Mouse (Mus musculus): ENCODE data around the gene Npc2.

Npc2 gene

DNA sequence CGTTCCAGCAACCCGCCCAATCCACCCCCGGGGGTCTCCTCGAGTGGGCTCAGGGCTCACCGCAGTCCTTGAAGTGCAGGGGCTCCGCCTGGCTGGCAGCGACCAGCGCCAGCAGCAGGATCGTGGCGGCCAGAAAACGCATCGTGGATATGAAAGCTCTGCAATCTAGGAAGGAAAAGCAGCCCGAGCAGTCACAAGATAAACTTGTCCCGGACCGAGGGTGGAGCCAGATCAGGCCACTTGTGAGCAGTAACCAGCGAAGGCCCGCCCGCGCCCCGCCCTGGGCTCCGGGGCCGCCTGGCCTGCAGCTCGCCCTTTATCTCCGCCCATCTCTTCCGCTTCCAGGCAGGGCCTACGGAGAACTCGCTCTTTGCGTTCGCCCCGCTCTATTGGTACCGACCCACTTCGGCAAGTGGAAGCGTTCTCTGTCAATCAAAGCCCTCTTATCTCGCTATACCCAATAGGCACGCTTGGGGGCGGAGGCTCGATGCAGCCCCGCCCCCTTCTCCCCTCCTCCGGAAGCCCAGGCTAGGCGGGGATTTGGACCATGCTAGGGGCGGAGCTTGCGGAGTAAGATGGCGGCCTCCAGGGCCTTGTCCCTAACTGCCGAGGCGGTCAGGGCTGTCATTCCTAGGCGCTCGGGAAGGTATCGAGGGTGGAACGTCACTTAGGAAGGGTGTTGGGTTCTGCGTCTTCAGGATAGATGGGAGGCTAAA, at the start of gene Npc2, which contains the start of gene Isca2:
TSS of gene Npc2 (minus strand) at position 427 of the 716 bp plus-strand sequence.
TSS of gene Isca2 (plus strand) at position 526 of the 716 bp plus-strand sequence.
- peak; percentile 99 for DNase-seq

DNA sequence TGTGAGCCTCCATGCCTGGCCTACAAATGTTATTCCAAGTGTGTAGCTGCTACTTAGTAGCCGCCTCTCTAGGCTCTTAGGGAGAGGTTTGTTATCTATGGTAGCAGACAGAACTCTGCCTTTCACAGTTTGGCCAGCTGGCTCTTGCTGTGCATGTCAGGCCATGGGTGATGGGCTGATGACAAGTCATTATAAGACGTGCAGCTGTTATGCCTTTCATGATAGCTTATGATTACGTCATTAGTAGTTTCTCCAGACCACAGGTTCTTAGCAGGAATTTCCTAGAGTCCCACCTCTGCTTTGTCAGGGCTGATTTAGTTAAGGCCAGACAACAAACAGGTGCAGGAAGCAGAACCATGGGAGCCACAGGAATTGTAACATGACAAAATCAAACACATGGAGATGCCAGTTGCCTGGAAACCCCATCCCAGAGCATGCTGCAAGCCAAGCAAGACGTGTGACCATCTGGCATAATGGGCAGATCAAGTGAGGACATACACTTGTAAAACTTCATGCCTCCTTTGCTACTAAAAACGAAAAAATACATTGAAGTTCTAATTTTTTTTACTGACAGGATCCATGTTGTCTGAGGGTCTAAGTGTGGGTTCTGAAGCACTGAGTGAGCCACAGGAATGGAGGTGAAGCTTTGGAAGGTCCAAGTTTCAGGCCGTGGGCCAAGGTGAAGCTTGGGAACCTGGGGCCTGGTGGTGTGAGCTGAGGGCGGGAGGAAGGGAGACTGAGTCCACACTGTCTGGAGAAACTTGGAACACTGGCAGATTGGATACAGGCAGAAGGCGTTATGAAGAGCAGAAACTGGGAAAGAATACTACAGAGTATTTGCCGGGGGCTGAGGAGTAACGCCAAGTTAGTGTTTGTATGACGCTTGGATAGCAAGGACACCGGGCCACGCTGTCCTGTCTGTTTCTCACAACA, 46.5 kb upstream of the Npc2 start:
- DNase-seq, result no peak

DNA sequence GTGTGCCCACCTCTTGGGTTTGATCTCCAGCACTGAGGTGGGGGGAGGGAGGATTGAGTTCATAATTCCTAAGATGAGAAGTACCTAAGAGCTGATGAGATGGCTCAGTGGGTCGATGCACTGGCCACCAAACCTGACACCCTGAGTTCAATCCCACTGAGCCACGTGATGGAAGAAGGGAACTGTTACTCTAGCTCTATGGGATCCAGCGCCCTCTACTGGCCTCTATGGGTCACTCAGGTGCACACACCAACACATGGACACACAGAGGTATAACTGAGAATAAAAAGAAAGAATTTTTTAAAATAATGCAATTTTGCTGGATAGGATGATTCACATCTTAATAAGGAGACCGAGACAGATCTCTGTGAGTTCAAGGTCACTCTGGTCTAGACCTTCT, 45.5 kb upstream of the Npc2 start:
- no peak for DNase-seq

DNA sequence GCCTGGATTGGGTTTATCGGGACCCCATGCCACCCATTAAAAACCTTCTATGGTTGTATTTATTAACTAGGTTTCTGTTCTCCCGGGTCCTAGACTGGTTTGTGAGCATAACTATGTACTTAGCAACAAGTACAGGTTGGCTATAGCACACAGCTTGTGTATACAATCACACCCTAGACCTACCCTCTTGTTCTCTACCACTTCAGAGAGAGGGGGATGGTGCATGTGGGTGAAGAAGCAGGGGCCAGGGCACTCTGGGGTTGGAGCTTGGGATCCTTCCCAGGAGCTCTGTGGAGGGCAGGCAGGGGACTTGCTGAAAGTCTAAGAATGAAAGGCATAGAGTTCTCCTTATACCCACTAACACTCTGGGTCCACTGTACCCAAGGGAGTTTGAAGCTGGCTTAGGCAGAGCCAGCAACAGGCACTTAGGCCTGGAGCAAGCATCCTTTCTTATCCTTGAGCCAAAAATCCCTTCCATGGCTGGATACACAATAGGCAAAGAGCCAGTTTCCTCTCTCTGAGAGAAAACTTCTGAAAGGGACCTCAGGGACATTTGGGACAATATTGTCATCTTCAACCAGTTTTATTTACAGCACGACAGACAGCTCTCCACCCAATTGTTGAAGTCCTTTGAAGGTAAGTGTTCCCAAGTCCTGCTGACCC, 41.8 kb upstream of the Npc2 start:
- DNase-seq, result peak; percentile 72

DNA sequence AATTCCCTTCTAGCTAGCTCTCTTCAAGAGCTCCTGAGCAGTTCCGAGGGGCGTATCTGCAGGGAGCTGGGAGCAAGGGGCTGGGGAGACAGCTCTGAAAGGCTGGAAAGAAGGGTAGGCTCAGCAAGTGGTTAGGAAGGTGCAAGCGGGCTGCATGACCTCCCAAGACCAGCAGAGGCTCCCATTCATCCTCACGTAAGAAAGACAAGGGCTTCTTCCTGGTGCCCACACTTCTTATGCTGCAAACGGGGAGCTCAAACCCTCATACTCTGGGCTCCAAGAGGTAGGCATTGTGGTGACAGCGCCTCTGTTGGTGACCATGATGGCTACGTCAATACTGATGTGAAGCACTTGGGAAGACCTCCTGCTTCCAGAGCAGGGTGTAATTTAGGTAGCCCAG, 40.8 kb upstream of the Npc2 start:
- DNase-seq, result peak; percentile 44

DNA sequence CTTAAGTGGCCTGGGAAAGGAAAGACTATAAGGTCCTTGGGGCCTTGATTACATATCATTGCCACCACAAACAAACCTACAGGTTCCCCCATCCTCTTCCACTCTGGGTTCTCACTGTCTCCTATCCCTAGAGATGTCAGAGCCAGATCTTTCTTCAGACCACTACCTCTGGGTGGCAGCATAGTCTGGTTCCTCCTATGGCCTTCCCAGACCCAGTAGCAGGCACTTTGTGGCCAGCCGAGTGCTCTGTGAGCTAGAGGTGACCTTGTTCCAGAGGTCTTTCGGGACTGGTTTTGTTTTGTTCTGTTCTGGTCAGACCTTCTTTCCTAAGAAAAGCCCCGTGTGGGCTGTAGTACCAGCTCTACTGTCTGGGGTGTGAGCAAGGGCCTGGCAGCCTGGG, 39.1 kb upstream of the Npc2 start:
- peak; percentile 73 for DNase-seq

DNA sequence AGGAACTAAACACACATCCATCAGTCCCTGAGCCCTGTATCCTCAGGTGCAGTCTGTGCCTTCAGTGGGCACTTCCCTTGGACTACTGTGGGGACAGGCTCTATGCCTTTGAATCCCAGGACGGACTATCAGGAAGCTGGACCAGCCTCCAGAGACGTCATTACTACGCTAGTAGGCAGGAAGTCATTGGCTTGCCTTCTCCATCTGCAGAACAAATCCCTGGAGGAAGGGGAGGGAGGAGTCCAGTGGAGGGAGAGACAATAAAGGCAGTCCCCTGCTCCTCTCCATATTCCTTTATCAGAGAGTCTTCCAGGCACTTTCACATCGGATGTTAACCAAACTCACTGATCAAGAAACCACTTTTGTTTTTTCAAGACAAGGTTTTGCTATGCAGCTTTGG, 38.6 kb upstream of the Npc2 start:
- no peak for DNase-seq

DNA sequence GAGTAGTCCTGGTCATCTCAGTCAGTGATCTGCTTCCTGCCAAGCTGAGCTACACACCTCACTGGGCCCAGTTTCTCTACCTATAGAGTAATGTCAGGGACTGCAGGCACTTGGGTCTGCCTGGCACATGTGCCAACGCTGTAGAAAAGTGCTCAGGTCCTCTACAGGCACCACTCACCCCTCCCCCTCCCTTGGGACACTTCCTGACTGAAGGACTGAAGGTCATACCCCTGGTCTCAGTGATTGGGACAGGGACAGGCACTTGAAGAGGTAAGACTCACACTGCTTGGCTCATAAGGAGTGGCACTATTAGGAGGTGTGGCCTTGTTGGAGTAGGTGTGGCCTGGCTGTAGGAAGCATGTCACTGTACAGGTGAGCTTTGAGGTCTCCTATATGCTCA, 37.9 kb upstream of the Npc2 start:
- DNase-seq, result peak; percentile 33

DNA sequence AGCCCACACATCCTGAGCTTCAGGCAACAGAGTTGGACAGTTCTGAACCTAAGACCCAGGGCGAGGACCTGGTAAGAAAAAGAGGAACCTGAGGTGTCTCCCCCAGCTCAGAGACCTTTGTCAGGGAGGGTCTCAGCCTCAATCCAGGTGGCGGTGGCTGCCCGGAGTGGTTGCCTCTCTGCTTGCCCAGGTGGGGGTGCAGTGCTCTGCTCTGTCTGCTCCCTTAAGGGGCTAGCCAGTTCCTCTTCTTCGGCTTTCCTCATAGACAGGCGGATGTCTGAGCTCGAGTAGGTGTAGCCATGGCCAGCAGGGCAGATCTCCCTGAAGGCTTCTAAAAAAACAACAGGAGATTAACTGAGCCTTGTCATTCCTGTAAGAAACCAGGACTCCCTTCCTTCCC, 36.1 kb upstream of the Npc2 start:
- no peak for DNase-seq

DNA sequence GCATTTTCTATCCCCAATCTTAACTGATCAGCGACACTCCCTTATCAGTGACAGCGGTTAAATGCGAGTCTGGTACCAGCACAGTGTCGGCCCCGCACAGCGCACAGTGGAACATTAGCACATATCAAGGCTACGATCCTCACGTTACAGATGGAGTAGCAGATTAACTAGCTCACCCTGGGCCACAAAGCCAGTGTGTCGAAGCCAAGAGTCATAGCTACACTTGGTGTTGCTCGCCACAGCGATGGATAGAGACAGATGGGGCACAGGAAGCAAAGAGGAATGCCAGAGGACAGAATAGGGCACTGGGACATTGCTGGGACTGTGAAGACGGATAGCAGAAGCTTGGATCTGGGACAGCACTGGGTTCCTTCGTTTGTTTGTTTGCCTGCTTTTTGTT, 34.4 kb upstream of the Npc2 start:
- no peak for DNase-seq

DNA sequence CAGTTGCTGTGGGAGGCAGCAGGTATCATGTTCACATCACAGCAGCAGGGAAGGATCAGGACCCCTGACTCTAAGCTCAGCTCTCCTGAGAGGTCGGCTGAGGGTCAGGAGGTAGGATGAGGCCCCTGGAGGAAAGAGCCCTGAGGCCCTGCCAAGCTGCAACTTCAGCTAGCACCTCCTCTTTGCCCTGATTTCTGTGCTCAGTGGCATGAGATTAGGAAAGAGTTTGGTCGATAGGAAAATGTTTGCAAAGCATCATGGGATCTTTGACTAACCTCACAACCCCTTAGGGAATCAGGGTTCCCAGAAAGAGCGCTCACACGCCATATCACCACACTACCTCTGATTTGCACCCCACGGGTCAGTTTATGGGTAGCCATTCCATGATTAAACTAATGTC, 33.8 kb upstream of the Npc2 start:
- DNase-seq, result no peak

DNA sequence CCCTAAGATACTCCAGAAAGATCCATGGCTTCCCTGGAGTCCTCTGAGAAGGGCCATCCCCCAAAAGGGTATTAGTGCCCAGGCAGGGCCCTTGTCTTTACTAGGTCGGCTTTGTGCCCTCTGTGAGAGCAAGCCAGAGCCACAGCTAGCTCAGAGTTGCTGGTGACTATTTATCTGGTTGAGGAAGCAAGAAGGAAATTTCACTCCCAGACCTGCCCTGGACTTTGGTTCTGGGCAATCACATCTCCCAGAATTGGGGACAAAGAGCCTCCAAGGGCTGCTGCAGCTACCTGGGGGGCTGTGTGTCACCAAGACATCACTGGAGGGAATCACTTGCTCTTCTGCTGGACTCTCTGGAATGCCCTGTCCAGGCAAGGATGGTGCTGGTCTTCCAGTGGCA, 33.1 kb upstream of the Npc2 start:
- DNase-seq, result no peak

DNA sequence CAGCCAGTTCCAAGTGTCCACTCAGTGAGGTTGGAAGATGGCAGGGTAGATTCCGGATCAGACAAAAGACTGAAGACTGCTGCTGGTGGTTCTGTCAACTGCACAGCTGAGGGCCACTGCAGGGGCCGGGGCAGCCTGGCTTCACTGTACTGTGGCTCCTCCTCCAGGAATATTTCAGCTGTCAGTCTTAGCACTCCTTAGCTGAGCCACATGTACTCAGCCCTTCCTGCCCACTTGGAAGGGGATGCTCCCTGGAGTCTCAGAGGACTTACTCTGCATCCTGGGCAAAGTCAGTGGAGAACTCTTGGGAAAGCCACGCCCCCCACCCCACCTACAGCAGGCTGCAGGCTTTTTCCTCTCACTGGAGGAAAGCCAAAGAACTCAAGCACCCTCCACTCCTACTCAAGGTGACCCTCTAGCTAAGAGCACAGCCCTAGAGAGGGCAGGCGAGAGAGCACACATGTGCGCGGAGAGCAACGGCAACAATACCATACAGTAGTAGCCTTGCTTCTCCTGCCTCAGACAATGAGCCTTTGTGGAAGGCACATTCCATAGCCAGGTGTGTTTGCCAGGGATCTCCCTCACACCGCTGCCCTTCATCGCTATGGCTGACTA, 32.4 kb upstream of the Npc2 start:
- peak; percentile 91 for DNase-seq

DNA sequence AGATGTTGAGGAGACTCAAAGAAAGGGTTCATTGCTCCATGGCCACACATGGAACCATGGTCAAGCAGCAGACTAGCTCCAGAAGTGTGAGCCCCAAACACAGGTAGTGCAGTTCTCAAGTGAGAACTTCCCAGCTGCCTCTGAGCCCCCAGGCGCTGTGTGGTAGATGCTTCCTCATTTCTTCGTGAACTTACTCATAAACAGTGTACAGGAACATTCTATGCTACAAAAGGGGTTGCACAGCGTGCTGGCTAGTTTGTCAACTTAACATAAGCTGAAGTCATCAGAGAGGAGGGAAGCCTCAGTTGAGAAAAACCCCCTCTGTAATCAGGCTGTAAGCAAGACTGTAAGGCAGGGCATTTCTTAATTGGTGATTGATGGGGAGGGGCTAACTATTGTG, 29.7 kb upstream of the Npc2 start:
- DNase-seq, result no peak

DNA sequence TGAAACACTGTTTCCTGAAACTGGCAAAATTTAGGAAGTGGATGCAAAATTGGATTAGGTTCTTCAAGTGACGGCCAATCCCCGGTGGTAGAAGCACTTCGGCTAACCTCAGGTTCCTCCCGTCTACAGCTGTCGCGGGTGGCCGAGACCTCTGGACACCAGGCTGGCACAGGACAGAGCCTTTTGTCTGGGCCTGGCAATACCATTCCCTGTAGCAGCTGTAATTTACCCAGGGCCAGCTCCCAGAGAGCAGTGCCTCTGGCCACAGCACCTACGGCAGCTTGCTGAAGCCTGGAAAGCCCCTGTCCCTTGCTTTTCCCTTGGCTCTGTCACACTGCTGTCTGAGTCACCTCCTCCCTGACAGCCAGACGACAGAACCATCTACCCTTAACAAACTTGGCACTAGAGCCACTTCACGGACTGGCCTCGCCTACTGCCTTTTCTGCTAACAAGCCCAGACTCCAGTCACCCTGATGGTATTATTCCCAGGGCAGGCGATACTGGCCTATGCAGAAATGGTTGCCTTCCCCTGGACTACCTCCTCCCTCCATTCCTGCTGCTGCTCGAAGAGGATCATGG, 28.7 kb upstream of the Npc2 start:
- DNase-seq, result no peak

DNA sequence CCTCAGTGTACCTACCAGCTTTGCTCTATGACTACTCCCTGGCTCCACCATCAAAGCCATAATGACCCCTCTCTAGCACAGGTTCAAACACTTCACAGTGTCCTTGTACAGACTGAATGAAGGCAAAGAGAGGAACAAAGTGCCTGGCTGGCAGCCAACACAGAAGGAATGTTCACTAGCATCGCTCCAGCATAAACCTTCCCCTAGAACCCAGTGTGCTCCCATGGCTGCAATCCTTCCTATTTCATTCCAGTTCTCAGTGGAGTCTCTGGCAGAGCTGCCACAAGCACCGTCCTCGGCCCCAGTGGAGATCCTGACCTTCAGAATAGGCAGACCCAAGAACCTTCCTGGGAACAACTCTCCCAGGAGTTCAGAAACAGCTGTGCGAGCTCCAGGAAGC, 27.5 kb upstream of the Npc2 start:
- DNase-seq, result peak; percentile 75

DNA sequence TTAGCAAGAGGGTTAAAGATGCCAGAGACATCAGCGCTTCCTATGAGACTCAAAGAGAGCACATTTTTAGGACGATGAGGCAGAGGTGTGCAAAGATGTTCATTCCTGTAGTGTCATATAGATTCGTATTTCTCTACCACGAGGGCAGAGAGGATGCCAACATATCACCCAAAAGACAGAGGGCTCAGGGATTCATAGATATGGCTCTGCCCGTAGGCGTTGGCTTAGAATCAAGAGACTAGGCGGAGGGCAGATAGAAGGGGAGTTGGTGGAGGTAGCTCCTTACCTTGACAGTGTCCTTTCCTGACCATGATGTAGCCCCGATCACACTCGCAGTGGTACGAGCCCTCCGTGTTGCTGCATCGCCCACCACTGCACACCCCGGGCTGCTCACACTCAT, 26.1 kb upstream of the Npc2 start:
- DNase-seq, result no peak

DNA sequence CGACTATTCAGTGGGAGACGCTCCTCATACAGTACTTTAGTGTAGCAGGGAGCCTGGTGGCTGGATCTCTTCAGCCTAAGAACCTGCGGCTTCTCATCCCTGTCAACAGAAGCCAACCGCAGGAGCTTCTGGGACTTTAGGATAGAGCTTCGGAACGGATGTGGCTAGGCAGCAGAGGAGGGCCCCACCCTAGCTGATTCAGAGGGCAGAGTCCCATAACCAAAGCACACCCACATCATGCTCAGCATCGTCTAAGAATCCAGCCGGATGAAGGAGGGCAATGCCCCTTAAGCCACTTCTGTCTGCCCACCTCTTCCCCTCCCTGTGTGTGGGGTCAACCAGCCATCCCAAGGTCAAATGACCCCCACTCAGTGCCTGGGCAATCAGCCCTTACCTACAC, 21.7 kb upstream of the Npc2 start:
- no peak for DNase-seq

DNA sequence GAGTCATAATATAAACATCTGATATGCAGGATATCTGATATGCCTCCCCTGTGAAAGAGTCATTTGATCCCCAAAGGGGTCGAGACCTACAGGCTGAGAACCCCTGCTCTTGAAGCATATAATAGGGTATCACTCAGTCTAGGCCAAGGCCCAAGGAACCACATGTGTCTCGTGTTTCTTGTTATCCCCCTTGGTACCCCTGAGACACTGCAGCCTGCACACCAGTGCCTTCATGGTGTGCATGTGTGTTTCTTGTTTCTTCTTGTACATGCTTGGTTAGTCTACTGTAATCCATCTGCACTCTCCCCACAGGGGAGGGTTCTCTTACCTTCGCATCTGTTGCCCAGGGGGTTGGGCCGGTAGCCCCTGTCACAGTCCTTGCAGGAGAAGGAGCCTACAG, 19.7 kb upstream of the Npc2 start:
- no peak for DNase-seq

DNA sequence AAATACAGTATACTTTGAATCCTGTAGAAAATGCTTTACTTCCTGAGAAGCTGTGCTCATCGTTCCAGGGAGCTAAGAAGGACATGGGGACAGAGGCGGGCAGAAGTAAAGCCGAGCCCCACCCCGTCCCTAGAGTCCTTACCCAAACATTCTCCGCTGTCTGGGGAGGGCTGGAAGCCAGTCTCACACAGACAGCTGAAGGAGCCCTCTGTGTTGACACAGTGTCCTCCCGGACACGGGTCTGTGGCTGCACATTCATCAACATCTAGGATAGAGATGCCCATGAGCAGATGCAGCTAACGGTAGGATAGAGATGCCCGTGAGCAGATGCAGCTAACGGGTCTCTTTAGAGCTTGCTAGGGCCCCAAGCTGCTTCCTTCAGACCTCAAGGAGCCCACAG, 17.9 kb upstream of the Npc2 start:
- no peak for DNase-seq

DNA sequence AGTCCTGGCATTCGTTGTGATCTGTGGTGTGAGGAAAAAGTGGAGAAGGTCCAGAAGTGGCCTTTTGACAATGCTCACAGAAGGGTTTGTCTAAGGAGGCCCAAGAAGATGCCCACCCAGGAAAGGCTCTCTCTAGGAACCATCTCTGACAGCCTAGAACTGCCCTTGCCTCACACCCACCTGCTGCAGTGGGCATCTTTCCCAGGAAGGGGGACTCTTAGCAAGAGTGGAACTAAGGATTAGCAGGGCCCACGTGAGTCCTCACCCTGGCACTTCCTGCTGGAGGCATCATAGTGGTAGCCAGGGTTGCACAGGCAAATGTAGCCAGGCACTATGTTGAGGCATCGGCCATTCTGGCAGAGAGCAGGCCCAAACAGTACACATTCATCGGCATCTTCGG, 13.1 kb upstream of the Npc2 start:
- no peak for DNase-seq

DNA sequence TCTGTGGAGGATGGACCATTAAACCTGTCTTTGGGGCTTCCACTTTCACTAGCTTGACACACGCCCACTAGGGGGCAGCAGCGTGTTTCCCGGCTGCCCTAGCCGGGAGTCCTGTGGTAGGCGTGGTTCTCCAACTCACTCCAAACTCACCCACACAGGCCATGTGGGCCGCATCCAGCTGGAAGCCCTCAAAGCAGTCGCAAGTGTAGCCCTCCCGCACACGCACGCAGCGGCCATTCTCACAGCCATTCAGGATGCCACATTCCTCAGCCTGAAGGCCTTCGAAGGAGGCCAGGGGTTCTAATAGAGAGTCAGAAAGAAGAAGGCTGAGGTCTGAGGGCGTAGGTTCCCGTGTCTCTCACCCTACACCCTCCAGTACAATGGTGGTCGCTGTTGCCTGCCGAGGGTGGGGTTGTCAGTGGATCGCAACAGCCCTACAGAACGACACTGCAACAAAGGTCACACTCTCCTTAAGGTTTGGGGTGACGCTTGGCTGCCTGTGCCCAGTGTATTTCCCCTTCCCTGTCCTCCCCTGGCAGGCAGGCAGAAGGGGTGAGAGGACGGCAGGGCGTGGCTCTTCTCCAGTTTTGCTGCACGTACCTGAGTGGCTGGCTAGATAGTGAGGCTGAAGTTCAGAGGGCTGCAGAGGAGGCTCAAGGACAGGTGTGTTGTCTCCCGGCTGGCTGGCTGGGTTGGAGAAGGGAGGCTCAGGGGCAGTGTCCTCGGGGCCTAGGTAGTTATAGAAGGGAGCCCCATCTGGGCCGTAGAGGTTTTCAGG, 11.8 kb upstream of the Npc2 start:
- peak; percentile 94 for DNase-seq

All from lung, postnatal 36 days (tissue).